Mouse (Mus musculus) E14TG2a.4 (cell line): ENCODE data around the gene Gm8257.
"Not testable (repeated sequence)": the region's sequence is repeated elsewhere in the genome, so short reads cannot be mapped to it uniquely, and the experiment has no call there.

Experiments
- CTCF ChIP-seq: conservative IDR thresholded peaks from 2 replicates; pipeline ENCODE4 v1.5.1; 2014; ENCODE audit warnings: low read length
- NANOG ChIP-seq: IDR thresholded peaks from 2 replicates; pipeline ENCODE4 v1.6.1; 2014; ENCODE audit warnings: borderline replicate concordance, low read length, mixed read lengths

DNA sequence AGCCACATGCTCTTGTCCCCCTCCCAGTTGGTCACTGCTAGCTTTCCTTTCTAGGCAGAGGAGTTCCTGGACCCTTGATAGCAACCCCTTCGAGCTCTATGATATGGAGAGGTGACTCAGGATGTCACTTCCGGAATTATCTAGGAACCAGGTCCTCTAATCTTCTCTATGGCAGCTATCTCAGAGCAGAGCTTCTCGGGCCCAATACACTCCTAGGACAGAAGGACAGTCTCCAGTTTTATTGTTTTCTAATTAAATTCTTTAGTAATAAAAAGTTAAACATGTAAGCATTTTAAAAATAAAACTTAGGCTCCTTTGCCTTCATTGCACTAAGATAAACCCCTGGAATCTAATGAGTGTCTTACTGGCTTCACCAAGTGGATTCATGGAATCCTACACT is at the start of gene Gm8257:
- TF ChIP-seq CTCF, NANOG: not testable (repeated sequence)
